Mouse (Mus musculus): Measurements from ENCODE around the gene Trmt13.

- no peak for TF ChIP-seq CTCF (IDR thresholded peaks at IDR 0.05)
- no peak for TF ChIP-seq POLR2A (IDR thresholded peaks at IDR 0.05; ENCODE audit: insufficient read depth, low read depth, low read length)
These were observed 39.0 kb upstream of the Trmt13 start for GRCm38 (mm10) chr3:116653278-116653945.

All from heart, adult 2 months (tissue).